Mouse (Mus musculus): Measurements from ENCODE around the gene Gm26657. TPM values are rescaled to one million over a fixed set of nuclear protein-coding genes. Genes with fewer than 3 reads are reported as not detected.

Gm26657 gene
- polyA plus RNA-seq, 1 experiment from 2014 or later = not detected

Other genes starting within 250 kb of the Gm26657 start
- gene Actl7b, start 1.4 kb downstream of the Gm26657 start, polyA plus RNA-seq (2014; fragmentation: Nextera tagmentation; extraction: Ambion mirVana) = not detected in 2 replicates
- gene Actl7a, start 3.3 kb downstream of the Gm26657 start, polyA plus RNA-seq (2014; fragmentation: Nextera tagmentation; extraction: Ambion mirVana) = not detected in 2 replicates
- gene Elp1, start 62.3 kb downstream of the Gm26657 start, polyA plus RNA-seq (2014; fragmentation: Nextera tagmentation; extraction: Ambion mirVana) = 64.5 and 66.8 TPM in 2 replicates
- 18.3 and 20.0 TPM in 2 replicates for gene Fam206a, start 62.3 kb downstream of the Gm26657 start, polyA plus RNA-seq (2014; fragmentation: Nextera tagmentation; extraction: Ambion mirVana)
- gene Ctnnal1, start 125.1 kb downstream of the Gm26657 start, polyA plus RNA-seq (2014; fragmentation: Nextera tagmentation; extraction: Ambion mirVana) = 16.5 and 20.0 TPM in 2 replicates
- gene Tmem245, start 207.4 kb downstream of the Gm26657 start, polyA plus RNA-seq (2014; fragmentation: Nextera tagmentation; extraction: Ambion mirVana) = 6.4 and 7.2 TPM in 2 replicates

All from liver, embryonic 11.5 days (tissue).